Mouse (Mus musculus): ENCODE results near the gene Ccdc82. TPM values are rescaled to one million over a fixed set of nuclear protein-coding genes. Genes with fewer than 3 reads are reported as not detected.
A peak's percentile ranks its signal among the peaks of the same experiment; 100 is the strongest.

Gene Ccdc82
- 5.5 and 6.0 TPM in 2 replicates for polyA plus RNA-seq (2016; fragmentation: Nextera tagmentation; extraction: Ambion mirVana)

GRCm38 (mm10) chr9:13246815-13247638 is at the start of gene Ccdc82:
Ccdc82 (plus strand) TSS chr9:13246955.
- Histone ChIP-seq H3K9ac (replicated peaks) (peak within 1 kb of the TSS; percentile 68), H3K4me2 (peak within 1 kb of the TSS; percentile 85), H3K36me3 (no peaks in the 10 kb centered on the region), H3K9me3 (no peaks in the 10 kb centered on the region), H3K27ac (peak within 1 kb of the TSS; percentile 87), H3K4me1 (replicated peaks) (peaks cover 13% of the 10 kb centered on the region), H3K4me3 (replicated peaks) (peak within 1 kb of the TSS; percentile 52), H3K27me3 (no peaks in the 10 kb centered on the region)
- 3% methylated on average over 33 of the region's 39 CpGs for WGBS
- peak; percentile 99 for ATAC-seq (ENCODE audit: insufficient number of reproducible peaks, insufficient read depth, low FRiP score, low TSS enrichment, low read depth)

- Histone ChIP-seq H3K36me3 (no peaks in the 10 kb centered on the region), H3K9ac (replicated peaks) (no peak overlapping the region), H3K4me3 (replicated peaks) (no peak overlapping the region), H3K27ac (no peak overlapping the region), H3K9me3 (no peaks in the 10 kb centered on the region), H3K4me1 (replicated peaks) (no peaks in the 10 kb centered on the region), H3K4me2 (no peak overlapping the region), H3K27me3 (no peaks in the 10 kb centered on the region)
- 78% methylated on average over 3 of the region's 3 CpGs for WGBS
- ATAC-seq (ENCODE audit: insufficient number of reproducible peaks, insufficient read depth, low FRiP score, low TSS enrichment, low read depth), result no peak
Observed at GRCm38 (mm10) chr9:13200079-13200478, 46.7 kb upstream of the Ccdc82 start.

DNA sequence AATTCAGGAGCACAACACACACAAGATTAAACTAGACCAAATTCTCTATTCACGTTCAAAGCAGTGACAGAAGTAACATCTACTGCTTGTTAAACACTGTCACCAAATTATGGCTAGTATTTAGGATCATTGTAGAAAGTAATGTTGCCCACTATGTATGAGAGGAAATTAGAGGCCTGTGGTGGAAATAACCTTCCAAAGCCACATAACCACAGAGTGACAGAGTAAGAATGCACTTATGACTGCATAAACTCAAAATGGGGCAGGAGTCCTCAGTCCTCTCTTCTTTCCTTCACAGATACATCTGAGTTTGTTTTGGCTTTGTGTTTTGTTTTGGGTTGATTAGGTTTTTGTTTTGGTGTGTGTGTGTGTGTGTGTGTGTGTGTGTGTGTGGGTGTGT is 43.6 kb upstream of the Ccdc82 start:
- Histone ChIP-seq H3K4me1 (replicated peaks) (no peaks in the 10 kb centered on the region), H3K4me2 (no peak overlapping the region), H3K27me3 (no peaks in the 10 kb centered on the region), H3K36me3 (no peaks in the 10 kb centered on the region), H3K9me3 (no peaks in the 10 kb centered on the region), H3K27ac (no peak overlapping the region), H3K4me3 (replicated peaks) (no peak overlapping the region), H3K9ac (replicated peaks) (no peak overlapping the region)
- WGBS, result 73% methylated on average over 1 of the region's 1 CpGs
- no peak for ATAC-seq (ENCODE audit: insufficient number of reproducible peaks, insufficient read depth, low FRiP score, low TSS enrichment, low read depth)

DNA sequence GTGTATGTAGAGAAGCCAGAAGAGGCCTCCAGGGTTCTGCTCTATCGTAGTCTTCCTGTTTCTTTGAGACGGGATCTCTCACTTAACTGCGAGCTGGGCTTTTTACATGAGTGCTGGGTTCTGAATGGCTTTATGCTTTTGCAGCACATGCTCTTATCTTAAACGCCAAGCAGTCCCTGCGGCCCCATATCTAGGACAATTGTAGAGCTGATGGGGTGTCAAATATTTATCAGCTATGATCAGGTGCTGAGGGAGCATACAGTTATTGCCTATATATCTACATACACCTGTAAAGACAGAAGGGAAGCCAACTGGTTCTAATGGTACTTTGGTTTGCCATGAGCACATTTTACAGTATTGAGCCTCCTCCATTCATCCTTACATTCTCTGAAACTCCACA is 43.1 kb upstream of the Ccdc82 start:
- WGBS, result 89% methylated on average over 5 of the region's 5 CpGs

GRCm38 (mm10) chr9:13206369-13206768 is 40.4 kb upstream of the Ccdc82 start:
- Histone ChIP-seq H3K9ac (replicated peaks) (no peak overlapping the region), H3K36me3 (no peaks in the 10 kb centered on the region), H3K27ac (no peak overlapping the region), H3K4me3 (replicated peaks) (no peak overlapping the region), H3K9me3 (no peaks in the 10 kb centered on the region), H3K27me3 (no peaks in the 10 kb centered on the region), H3K4me1 (replicated peaks) (no peaks in the 10 kb centered on the region), H3K4me2 (no peak overlapping the region)
- ATAC-seq (ENCODE audit: insufficient number of reproducible peaks, insufficient read depth, low FRiP score, low TSS enrichment, low read depth), result no peak
- 85% methylated on average over 2 of the region's 2 CpGs for WGBS

More for the DNA sequence above, 43.1 kb upstream of the Ccdc82 start:
- Histone ChIP-seq H3K27me3 (no peaks in the 10 kb centered on the region), H3K4me2 (no peak overlapping the region), H3K36me3 (no peaks in the 10 kb centered on the region), H3K9me3 (no peaks in the 10 kb centered on the region), H3K4me1 (replicated peaks) (no peaks in the 10 kb centered on the region), H3K27ac (no peak overlapping the region), H3K4me3 (replicated peaks) (no peak overlapping the region), H3K9ac (replicated peaks) (no peak overlapping the region)
- no peak for ATAC-seq (ENCODE audit: insufficient number of reproducible peaks, insufficient read depth, low FRiP score, low TSS enrichment, low read depth)

GRCm38 (mm10) chr9:13225872-13226271 is 20.9 kb upstream of the Ccdc82 start:
- ATAC-seq (ENCODE audit: insufficient number of reproducible peaks, insufficient read depth, low FRiP score, low TSS enrichment, low read depth), result no peak
- Histone ChIP-seq H3K36me3 (no peaks in the 10 kb centered on the region), H3K4me1 (replicated peaks) (no peaks in the 10 kb centered on the region; the same call in 1 of the 2 replicates), H3K27me3 (no peaks in the 10 kb centered on the region), H3K4me2 (no peak overlapping the region), H3K27ac (no peak overlapping the region), H3K9ac (replicated peaks) (no peak overlapping the region), H3K4me3 (replicated peaks) (no peak overlapping the region), H3K9me3 (no peaks in the 10 kb centered on the region)
- 93% methylated on average over 1 of the region's 1 CpGs for WGBS

DNA sequence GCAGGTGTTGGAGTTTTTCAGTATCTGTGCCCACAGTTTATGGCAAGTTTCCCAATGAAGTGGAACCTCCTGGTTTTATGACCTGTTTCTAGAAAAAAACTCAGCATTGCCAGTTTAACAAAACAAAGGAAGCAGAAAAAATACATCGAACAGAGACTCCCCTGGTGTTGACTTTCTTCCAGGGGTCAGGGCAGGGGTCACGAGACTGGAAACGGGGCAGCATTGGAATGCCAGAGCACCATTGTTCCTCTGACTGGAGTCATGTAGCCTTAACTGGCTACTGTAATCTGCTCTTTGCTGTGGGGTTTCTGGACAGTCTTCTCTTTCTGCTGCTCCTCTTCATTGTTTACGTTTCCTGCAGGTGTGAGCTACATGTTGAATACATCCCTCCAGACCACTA is 16.2 kb upstream of the Ccdc82 start:
- no peak overlapping the region for H3K4me3 ChIP-seq (replicated peaks)

DNA sequence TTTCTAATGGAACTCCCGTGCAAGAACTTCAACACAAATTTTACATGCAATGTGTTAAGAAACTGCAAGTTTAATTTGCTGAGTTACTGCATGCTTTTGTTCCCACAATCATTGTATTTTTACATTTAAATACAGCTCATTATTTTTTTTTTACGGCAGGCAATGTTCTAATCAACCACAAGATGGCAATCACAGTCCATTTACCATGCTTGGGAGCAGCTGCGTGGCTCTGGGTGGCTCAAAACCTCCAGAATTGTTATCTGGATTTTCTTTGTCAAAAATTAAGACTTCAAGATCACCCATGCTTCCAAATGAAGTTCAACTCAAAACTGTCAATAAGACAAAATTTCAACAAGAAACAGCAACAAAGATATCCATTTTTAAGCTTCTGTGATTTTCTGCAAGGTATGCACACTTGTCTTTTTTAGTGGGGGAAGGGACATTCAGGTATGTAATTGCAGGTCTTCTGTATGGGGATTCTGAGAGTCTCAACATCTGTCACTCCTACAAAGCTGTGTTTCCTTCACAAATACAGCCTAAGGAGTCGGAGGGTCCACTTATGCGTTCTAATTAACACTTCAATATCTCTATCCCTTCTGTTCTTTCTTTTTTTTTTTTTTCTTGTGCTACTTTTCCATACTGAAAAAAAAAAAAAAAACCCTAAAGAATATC is 15.1 kb upstream of the Ccdc82 start:
- 28% methylated on average over 5 of the region's 5 CpGs for WGBS
- H3K4me2 ChIP-seq, result no peak overlapping the region
- no peak for ATAC-seq (ENCODE audit: insufficient number of reproducible peaks, insufficient read depth, low FRiP score, low TSS enrichment, low read depth)
- no peak overlapping the region for H3K4me3 ChIP-seq (replicated peaks)
- no peak overlapping the region for H3K27ac ChIP-seq
- no peak overlapping the region for H3K9ac ChIP-seq (replicated peaks)
- no peaks in the 10 kb centered on the region for H3K36me3 ChIP-seq
- H3K27me3 ChIP-seq, result no peaks in the 10 kb centered on the region
- H3K4me1 ChIP-seq (replicated peaks), result no peaks in the 10 kb centered on the region; the same call in 1 of the 2 replicates
- H3K9me3 ChIP-seq, result no peaks in the 10 kb centered on the region

More for the DNA sequence above, 16.2 kb upstream of the Ccdc82 start:
- ATAC-seq (ENCODE audit: insufficient number of reproducible peaks, insufficient read depth, low FRiP score, low TSS enrichment, low read depth), result no peak
- Histone ChIP-seq H3K36me3 (no peaks in the 10 kb centered on the region), H3K27ac (no peak overlapping the region), H3K4me2 (no peak overlapping the region), H3K9me3 (no peaks in the 10 kb centered on the region), H3K9ac (replicated peaks) (no peak overlapping the region), H3K4me1 (replicated peaks) (no peaks in the 10 kb centered on the region; the same call in 1 of the 2 replicates), H3K27me3 (no peaks in the 10 kb centered on the region)
- 16% methylated on average over 4 of the region's 4 CpGs for WGBS

GRCm38 (mm10) chr9:13242321-13242720 is 4.4 kb upstream of the Ccdc82 start:
- ATAC-seq (ENCODE audit: insufficient number of reproducible peaks, insufficient read depth, low FRiP score, low TSS enrichment, low read depth), result no peak
- Histone ChIP-seq H3K27ac (no peak overlapping the region), H3K9ac (replicated peaks) (no peak overlapping the region), H3K27me3 (no peaks in the 10 kb centered on the region), H3K36me3 (no peaks in the 10 kb centered on the region), H3K4me2 (no peak overlapping the region), H3K9me3 (no peaks in the 10 kb centered on the region), H3K4me1 (replicated peaks) (peaks cover 10% of the 10 kb centered on the region), H3K4me3 (replicated peaks) (no peak overlapping the region)

DNA sequence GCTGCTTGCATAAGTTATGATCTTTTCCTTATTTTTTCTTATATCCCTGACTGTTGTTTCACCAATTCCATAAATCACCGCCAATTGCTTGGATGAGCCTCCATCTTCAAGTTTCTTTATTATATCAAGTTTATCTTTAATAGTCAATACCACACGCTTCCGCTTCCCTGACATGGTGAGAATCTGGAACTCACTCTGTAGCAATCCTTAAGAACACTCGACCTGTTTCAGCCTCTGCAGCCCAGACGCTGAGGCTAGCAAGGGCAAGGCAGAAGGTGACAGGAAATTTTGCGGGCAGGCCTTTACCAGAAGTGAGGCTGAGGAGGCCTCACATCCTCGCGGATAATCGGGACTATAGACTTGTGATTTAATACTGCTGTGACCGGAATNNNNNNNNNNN is 1.3 kb upstream of the Ccdc82 start, which contains the start of gene Jrkl:
Gene Jrkl, minus strand, starts transcription at position 349 of the 400 bp plus-strand sequence.
- Histone ChIP-seq H3K27ac (peak within 1 kb of the TSS; percentile 62; the same call in 1 of the 2 replicates), H3K4me3 (replicated peaks) (peak within 1 kb of the TSS; percentile 52), H3K9me3 (no peaks in the 10 kb centered on the region), H3K4me2 (peak within 1 kb of the TSS; percentile 64), H3K36me3 (no peaks in the 10 kb centered on the region), H3K27me3 (no peaks in the 10 kb centered on the region), H3K9ac (replicated peaks) (peak within 1 kb of the TSS; percentile 54; the same call in 1 of the 2 replicates), H3K4me1 (replicated peaks) (peaks cover 13% of the 10 kb centered on the region)
- no peak for ATAC-seq (ENCODE audit: insufficient number of reproducible peaks, insufficient read depth, low FRiP score, low TSS enrichment, low read depth)
- WGBS, result 8% methylated on average over 10 of the region's 10 CpGs

GRCm38 (mm10) chr9:13248104-13248503 is 1.3 kb downstream of the Ccdc82 start:
- Histone ChIP-seq H3K9me3 (no peaks in the 10 kb centered on the region), H3K27me3 (no peaks in the 10 kb centered on the region), H3K9ac (replicated peaks) (no peak overlapping the region), H3K4me2 (no peak overlapping the region), H3K36me3 (no peaks in the 10 kb centered on the region), H3K27ac (no peak overlapping the region), H3K4me1 (replicated peaks) (peaks cover 13% of the 10 kb centered on the region), H3K4me3 (replicated peaks) (no peak overlapping the region)
- no peak for ATAC-seq (ENCODE audit: insufficient number of reproducible peaks, insufficient read depth, low FRiP score, low TSS enrichment, low read depth)
- 91% methylated on average over 4 of the region's 4 CpGs for WGBS
